Mouse (Mus musculus) left cerebral cortex, adult 11 months (tissue): Measurements from ENCODE around the gene Pfkl.
"Not testable (repeated sequence)": the region's sequence is repeated elsewhere in the genome, so short reads cannot be mapped to it uniquely, and the experiment has no call there.

ENCODE experiments used
- DNase-seq: peaks from one replicate; pipeline ENCODE4 v3.0.0; 2022; ENCODE audit warnings: low spot score

Gene Pfkl

DNA sequence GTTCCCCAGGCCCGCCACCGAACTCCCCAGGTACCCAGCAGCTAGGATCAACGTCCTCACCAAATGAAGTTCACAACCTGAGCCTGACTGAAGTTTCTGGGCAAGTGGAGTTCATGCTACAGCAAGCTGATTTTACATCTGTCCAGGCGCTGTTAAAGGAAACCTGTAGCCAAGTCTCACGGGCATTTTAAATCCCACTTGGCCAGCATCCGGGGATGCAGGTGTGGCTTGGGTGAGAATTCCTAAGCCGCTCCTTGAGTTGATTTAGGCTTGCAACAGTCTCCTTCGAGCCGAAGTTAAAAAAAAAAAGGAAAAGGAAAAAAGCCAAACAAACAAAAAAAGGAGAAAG is at the start of gene Pfkl:
Gene Pfkl (minus strand): TSS at position 139 of the 349 bp plus-strand sequence.
- DNase-seq, result no peak

DNA sequence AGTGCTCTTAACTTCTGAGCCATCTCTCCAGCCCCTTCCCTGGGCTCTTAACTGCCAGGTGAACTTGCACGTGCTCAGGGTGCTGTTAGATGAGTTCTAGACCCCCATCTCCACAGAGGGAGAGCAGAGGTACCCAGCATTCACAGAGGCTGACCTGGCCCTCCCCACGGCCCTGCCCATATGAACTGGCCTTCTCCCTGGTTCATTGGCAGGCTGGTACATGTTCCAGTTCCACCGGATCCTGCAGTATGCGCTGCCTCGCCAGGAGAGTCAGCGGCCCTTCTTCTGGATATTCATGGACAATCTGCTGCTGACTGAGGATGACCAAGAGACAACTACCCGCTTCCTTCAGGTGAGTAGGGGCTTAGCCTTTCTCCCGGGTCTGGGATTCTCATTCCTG is 47.2 kb upstream of the Pfkl start:
- no peak for DNase-seq

DNA sequence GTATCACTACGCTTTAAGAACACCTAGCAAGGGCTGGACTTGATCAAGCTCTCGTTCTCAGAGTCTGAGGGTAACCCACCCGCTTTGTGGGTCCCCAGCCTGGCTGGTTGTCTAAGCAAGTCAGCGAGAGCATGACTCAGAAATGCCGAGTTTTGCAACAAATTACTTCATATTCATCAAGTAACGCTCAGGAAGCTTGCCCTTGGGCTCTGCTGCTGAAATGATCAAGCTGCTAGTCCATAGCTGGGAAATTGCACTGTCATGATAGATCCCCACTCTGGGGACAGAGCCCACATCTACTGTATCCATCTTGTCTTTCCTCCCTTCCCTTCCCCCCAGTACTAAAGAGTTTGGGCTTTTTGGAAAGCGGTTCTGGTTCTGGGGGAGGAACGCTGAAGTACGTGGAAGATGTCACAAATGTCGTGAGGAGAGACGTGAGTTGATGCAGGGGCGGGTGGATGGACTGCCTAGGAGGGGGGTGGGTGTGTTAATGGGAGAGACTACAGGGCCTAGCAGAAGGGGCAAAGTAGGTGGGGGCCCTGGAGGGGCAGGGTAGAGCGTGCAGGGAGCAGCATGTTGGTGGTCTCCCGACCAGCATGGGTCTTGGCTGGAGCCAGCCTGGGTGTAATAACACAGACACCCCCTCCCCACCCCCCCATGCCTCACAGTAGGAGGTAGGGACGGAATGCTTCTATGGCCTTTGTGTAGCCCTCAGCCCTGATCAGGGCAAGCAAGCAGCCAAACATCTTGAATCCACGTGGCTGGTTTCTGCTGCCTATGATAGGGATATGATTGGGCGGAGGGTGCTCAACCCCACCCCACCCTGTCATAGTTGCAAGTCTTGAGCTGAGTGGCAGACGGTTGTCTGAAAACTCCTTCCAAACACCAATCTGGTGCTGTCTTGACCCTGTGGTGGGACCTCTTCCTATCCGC is 45.0 kb upstream of the Pfkl start:
- DNase-seq, result no peak

DNA sequence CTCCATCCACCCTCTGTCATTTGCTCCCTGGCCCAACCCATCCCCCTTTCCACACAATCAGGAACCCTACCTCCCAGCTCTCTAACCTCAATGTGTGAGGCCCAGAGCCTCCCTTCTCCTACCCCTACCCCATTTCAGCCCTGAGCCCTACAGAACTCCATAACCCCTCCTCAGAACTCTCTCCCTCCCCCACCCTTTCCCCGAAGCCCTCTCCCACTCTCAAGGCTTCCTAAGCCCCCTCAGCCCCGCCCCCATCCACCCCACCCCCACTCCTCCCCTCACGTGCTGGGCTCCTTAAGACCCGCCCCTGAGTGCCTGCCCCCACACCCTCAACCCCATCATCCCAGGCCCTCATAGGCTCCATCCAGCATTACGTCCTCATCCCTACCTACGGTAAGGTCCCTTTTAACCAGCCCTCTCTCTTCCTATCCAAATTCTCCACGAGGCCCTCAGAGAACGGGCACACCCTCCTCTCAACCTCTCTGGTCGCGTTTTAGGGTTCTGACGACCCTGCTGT is 39.7 kb upstream of the Pfkl start:
- DNase-seq, result no peak

DNA sequence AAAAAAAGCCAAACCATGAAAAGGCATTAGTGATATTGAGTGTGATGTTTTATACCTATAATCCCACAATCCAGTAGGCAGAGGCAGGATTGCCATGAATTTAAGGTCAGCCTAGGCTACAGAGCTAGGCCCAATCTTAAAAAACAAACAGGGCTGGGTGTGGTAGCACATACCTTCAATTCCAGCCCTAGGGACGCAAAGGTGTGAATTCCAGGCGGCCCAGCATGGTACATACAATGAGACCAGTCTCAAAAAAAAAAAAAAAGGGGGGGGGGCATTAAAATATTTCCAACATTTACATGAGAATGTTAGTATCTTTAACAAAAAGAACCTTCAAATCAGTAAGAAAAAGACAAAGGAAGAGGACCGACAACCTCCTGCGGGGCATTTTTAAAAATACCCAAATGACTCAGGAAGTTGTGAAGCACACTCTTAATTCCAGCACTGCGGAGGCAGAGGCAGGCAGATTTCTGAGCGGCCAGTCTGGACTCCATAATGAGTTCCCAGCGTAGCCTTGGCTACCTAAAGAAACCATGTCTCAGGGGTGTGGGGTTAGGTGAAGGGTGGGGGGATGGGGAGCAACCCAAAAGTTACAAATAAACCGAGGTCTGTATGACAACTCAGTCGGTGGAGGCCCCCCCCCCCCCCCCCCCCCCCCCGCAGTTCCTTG is 38.3 kb upstream of the Pfkl start:
- DNase-seq, result no peak

DNA sequence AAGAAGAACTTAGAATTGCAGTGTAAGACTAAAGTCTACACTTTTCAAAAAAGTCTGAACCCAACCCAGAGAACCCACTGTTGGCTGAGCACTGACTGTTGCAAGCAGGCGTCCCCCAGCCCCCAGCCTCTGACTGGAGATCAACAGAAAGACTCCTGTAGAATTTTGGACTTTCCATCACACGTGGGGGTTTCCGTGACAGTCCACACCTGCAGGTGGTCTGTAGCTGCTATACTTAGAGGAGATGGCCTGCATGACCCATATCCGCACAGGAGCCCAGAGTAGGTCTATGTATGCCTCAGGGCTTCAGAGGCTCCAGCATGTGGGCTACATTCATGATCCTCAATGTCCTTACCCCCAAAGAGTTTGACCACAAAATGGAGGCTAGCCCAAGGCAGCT is 36.5 kb upstream of the Pfkl start:
- no peak for DNase-seq

DNA sequence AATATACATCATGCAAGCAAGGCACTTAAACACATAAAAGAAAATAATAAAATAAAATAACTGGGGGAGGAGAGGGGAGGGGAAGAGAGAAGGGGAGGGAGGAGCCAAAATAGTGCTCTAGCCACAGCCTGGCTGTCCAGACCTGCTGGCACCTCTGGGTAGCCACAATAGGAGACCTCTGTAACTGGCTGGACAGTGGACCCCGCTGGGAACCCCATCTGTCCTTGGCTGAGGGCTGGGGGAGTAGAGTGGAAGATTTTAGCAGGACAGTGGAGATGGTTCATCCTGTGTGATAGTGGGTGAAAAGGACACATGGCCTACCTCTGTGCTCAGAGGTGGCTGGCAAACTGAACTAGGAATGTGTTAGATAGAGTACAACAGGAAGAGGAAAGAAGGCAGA is 34.6 kb upstream of the Pfkl start:
- DNase-seq, result no peak

DNA sequence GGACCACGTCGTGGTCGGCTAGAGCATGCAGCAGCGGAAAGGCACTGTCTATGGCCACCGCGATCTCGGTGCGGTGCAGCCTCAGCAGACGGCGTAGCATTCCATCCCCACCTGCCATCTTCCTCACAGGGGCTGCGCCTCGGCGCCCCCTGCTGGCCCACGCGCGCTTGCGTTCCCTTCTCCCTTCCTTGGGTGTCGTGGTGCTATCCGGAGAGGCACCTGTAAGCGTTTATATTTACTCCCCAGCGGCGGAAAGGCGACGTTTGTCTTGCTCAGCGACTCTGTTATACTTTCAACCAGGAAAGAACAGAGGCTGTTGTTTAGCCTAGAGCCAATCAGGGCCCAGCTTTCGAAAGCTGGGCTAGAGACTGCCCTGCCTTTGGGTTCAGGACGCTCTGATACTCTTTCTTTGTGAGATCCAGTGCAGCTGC is 33.5 kb upstream of the Pfkl start, which contains the start of gene Aire:
Gene Aire (minus strand): TSS at position 205 of the 431 bp plus-strand sequence.
- no peak for DNase-seq

DNA sequence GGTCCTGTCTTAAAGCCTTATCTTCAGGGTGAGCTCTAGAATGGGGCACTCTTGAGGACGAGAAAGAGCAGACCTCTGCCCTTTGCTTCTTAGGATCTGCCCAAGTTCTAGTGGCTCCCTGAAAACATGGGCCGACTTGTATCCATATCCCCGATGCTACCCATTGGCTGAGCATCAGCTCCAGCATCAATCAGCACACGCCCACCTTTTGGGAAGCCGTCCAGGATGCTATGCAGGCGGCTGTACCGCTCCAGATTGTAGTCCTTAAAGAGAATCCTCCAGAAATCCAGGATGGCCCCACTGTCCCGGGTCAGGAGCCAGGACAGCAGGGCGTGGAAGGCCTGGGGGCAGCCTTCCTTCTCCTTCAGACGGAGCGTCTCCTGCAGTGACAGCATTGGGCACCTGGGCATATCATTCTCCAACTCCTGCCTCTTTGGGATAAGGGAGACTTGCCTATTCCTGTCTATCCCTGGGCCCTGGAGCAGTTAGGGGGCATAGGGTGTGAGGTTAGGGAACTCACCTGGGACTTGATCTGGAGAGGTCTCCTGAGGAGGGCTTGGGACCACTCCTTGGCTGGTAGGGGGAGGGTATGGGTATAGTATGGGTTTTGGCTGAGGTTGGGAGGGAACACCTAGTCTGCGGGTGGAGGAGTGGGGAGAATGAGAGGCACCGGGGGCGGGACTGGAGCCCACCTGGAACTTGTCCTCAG is 33.0 kb upstream of the Pfkl start:
- no peak for DNase-seq

DNA sequence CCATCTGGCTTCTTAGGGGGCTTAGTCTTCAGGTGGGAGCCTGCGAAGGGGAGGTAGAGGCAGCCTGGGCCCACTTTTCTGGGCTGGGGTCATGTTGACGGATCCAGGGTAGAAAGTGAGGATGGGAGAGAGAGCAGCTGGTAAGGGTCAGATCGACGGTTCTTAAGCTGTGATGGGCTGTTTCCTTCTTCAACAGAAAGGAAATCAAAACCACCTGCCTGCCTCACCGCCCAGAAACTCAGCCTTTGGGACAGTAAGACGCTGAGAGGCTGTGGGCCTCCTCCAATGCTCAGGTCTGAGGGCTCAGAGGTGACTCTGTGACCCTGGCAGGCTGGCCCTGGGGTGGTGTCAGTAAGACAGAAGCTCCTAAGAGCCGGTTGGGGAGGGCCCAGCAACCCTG is 32.2 kb upstream of the Pfkl start:
- no peak for DNase-seq

DNA sequence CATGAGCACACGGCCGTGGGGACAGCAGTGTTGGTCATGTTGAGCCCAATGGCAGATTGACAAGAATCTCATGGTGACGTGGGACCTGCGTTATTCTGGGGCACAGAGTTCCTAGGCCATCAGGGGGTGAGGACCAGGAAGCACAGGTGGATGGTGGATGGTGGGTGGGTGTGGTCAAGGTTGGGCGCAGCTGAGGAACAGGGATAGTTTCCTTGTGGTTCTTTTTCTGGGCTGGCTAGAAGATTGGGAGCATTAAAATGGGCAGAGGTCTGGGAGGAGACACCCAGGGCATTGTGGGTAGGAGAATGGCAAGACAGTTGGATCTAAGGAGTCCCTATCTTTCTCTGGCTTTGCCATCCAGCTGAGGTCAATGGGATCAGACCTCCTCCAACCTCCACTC is 31.8 kb upstream of the Pfkl start, which contains the start of gene Dnmt3l:
Gene Dnmt3l (plus strand): TSS at position 301 of the 400 bp plus-strand sequence.
- no peak for DNase-seq

DNA sequence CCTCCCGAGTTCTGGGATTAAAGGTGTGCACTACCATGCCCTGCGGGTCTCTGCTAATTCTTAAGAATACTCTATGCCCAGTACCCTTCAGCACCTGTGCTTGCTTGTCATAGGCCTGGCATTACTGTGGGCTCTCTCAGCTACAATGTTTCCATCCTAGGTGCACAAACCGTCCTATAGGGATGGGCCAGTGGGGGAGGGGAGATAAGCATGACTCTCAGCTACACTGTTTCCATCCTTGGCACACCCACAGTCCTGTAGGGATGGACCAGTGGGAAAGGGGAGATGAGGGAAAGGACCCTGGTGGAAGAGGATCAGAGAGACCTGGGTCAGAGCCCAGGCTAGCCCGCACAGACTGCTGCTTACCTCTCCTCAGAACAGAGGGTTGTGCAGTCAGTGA is 27.3 kb upstream of the Pfkl start:
- DNase-seq, result no peak

DNA sequence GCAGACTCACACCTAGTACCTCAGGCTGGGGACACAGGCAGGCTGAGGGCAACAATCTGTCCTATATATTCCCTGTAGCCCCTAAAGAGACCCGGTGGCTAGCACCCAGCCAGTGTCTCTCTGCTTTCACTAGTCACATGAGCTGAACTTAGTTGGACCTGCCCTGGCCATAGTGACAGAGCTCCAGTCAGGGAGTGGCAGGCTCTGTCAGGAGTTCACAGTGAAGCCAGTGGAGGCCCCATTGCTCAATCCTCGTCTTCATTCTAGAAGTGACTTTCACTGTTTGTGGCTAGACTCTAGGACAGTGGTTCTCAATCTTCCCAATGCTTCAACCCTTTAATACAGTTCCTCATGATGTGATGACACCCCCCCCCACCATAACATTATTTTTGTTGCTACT is 22.1 kb upstream of the Pfkl start:
- DNase-seq, result no peak

DNA sequence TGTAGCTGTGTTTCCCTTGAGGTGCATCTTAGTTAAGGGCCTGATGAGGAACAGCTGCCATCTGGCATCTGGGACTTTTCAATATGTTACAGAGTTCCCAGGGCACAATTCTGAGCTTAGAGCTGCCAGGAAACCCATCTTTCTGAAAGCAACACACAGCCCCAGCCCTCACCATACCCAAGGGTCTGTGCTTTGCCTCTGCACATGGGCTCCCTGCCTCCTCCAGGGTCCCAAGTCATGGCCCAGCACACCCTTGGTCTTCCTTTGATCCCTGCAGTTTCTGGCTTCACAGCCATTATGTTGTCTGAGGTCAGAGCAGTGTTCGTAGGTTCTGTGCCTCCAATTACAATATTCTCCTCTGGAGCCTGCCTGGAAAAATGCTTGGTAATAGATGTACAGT is 19.2 kb upstream of the Pfkl start:
- no peak for DNase-seq

DNA sequence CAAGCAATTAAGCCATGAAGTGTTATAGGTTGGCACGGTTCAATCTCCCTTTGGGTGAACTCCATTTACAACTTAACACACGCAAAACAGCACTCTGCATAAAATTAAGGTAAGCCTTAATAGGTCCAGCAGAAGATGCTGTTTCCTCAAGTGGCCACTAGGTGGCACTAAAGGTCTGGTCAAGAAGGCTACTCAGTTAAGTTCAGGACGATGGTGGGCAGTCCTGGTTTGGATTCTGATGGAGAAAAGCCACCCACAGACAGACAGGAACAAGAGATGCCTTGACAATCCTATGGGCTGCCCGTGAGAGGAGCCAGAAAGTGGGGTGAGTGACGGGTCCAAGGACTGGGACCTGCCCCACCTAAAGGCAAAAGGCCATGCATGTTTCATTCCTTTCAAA is 18.2 kb upstream of the Pfkl start:
- peak; percentile 43 for DNase-seq

DNA sequence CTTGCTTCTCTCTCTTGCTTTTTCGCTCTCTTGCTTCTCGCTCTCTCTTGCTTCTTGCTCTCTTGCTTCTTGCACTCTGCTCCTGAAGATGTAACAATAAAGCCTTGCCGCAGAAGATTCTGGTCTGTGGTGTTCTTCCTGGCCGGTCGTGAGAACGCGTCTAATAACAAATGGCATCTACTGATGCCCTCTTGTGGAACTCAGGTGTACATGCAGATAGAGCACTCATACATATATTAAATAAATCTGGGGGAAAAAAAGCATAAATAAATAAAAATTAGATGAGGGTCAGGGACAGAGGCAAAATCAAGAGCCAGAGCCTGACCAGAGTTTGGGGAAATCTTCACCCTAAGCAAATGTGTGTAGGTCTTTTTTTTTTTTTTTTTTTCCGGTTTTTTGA is 15.6 kb upstream of the Pfkl start:
- DNase-seq, result not testable (repeated sequence)

DNA sequence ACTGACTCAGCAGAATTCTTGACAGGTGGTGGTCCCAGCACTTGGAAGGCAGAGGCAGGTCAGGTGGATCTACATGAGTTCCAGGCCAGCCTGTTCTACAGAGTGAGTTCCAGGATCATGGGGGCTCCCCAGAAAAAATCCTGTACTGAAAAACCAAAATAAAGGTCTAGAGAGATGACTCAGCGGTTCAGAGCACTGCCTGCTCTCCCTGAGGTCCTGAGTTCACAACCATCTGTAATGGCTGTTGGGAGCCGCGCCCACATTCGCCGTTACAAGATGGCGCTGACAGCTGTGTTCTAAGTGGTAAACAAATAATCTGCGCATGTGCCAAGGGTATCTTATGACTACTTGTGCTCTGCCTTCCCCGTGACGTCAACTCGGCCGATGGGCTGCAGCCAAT is 10.1 kb upstream of the Pfkl start:
- DNase-seq, result not testable (repeated sequence)

DNA sequence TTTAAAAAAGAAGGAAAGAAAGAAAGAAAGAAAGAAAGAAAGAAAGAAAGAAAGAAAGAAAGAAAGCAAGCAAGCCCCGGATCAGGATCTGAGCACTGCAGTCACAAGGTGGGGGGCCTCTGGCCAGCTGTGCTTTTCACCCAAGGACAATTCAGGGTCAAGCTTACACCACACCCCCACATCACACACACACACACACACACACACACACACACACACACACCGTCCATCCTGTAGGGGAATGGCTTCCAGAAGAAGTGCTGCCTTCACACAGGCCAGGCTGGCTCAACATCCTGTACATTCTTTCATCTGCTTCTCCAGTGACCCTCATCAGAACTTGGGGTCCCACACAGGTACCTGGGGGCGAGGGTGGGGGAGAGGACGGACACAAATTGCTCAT is 9.4 kb upstream of the Pfkl start:
- DNase-seq, result no peak

DNA sequence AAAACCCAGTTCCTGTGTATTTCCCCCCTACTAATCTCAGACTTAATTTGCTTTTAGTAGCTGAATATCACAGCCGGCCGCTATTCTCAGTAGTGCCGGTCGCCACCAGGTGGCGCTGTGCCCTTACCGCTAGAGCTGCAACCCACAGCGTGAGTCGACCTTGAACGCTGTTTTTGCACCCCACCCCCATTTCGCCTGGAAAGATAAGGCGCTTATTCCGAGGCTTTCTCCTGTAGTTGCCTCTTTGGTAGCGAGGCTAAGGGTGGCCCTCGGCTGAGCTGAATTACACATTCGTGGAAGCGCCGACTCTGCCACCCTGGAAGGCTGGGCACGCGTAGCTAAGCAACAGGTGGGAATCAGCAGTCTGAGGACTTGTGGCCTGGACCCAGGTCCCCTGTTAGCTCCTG is 8.9 kb upstream of the Pfkl start:
- no peak for DNase-seq

DNA sequence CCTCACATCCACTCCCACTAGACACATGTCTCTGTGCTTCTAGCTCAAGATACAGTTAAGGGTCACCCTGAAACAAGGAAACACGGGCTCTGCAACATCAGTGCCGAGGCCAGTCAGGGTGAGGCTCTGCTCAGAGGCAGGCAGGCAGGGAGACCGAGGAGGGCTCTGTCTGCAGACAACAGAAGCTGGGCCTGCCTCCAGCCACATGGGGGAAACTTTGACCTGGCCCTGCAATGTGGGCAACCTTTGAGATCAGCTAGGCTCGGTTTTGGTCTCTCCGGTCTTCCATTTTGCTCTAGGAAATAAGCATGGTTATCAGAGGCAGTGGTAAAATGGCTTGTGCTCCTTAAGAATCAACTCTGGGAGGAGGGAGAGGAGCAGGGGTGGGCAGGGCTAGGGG is 6.5 kb upstream of the Pfkl start:
- no peak for DNase-seq

DNA sequence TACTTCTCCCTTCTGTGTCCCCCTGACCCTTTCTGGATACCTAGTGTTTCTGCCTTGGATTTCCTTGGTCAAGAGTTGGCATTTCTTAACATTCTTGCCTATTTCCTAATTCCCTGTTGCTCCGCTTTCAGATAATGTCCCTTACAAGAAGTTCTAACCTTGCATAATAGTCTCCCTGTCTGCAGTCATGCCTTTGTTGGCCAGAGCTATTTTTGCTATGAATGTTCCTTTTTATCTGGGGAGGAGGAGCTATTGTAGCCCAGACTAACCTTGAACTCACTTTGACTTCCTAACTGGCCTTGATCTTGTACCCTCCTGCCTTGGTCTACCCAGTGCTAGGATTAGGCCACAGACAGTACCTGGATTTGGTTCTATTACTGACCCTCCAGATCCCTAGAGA is 5.6 kb upstream of the Pfkl start:
- DNase-seq, result no peak

DNA sequence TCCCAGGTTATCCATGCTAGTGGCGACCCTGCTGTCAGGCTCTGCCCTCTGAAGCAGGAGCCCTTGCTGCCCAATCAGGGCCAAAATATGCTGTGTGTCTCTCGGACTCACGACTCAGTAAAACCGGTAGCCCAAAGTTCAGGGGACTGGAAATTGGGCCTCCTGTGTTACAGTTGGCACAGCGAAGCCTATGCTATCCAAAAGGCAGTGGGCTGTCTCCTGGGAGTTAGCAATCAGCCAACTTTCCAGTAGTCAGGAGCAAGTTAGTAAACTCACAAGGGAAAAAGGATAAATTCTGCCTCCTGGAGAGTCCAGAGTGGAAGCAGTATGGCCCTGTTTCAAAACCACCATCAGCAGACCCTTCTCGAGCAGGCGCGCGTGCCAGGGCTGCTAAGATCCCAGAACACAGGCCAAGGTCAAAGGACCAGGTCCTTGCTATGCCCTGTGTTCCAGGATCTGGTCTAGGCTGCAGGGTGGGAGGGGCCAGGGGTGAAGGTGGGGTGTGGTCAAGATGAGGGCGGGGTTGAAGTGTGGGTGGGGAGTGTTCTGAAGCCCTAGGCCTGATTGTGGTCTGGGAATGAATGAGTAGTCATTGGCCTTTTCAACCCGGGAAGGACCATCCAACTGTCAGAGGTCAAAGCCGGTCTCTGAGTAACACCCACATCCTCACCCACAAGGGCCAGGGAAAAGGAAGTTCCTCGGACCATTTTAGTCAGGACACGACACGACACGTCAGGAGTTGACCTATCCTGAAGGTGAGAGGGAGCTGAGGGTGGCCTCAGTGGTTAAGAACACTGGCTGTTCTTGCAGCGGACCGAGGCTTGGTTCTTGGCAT is 3.0 kb upstream of the Pfkl start:
- DNase-seq, result no peak
